Mouse (Mus musculus): ENCODE data around the gene Cdk2ap2. TPM values are rescaled to one million over a fixed set of nuclear protein-coding genes. Genes with fewer than 3 reads are reported as not detected.

The Cdk2ap2 gene
- total and polyA plus RNA-seq, 3 experiments = 25.4 to 60.2 (median 40.9) TPM

DNA sequence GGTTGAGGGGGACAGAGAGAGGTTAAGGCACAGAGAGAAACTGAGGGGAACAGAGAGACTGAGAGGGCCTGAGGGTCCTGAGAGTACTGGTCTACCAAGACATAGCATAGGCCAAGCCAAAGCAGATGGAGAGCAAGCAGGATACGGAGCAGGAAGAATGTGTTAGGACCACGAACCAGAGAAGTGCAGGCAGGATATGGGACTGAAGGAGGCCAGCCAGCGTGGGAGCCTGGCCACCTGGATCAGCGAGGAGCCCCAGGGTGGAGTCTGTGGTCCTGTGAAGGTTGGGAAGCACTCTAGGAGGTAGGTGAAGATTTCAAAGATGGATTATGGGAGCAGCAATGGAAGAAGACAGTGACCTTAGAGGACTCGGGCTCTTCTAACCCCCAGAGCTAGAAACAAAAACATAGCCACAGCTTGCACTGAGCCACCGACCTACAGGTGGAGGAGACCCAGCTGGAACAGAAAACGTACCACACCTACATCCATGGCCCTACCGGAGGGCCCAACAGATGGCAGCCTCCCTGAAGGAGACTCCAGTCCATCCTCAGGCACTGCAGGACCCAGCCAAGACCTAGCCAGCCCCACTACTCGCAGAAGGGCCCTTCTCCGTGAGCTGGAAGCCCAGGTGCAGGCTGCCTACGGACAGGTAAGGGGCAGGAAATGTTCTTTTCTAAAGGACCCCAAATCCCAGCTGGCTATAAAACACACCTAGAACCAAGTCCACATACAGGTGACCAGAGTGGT, 14.6 kb upstream of the Cdk2ap2 start:
- TF ChIP-seq POLR2AphosphoS5 (IDR thresholded peaks at IDR 0.05; ENCODE audit: insufficient replicate concordance, low read depth, low read length) = no peak
- TF ChIP-seq CTCF (IDR thresholded peaks at IDR 0.05; ENCODE audit: low read depth, low read length) = no peak
- no peak for TF ChIP-seq GATA2 (IDR thresholded peaks at IDR 0.05; ENCODE audit: borderline replicate concordance, low read depth, low read length)
- no peak for TF ChIP-seq GATA1 (IDR thresholded peaks at IDR 0.05; ENCODE audit: borderline replicate concordance, low read length)
- TF ChIP-seq TAL1 (conservative IDR thresholded peaks at IDR 0.05; ENCODE audit: low read depth, low read length) = no peak
- no peaks in the 10 kb centered on the region for H3K9me3 ChIP-seq (replicated peaks)
- H3K4me3 ChIP-seq (ENCODE audit: low read depth, low read length) = no peak overlapping the region
- ATAC-seq (ENCODE audit: extremely low read depth, insufficient number of reproducible peaks, low FRiP score, poor library complexity, severe bottlenecking) (no peak), DNase-seq (ENCODE audit: low spot score) (no peak)
- no peaks in the 10 kb centered on the region for H3K36me3 ChIP-seq (replicated peaks)
- H3K27me3 ChIP-seq (ENCODE audit: insufficient read depth, low read length) = peaks cover 75% of the 10 kb centered on the region
- H3K4me1 ChIP-seq (ENCODE audit: insufficient read depth, low read depth, low read length) = peaks cover 6% of the 10 kb centered on the region

GRCm38 (mm10) chr19:4083316-4083715, 13.7 kb upstream of the Cdk2ap2 start:
- Histone ChIP-seq H3K36me3 (replicated peaks) (no peaks in the 10 kb centered on the region), H3K4me3 (ENCODE audit: low read depth, low read length) (no peak overlapping the region), H3K9me3 (replicated peaks) (no peaks in the 10 kb centered on the region), H3K27me3 (ENCODE audit: insufficient read depth, low read length) (peaks cover 71% of the 10 kb centered on the region), H3K4me1 (ENCODE audit: insufficient read depth, low read depth, low read length) (peaks cover 6% of the 10 kb centered on the region)
- TF ChIP-seq GATA1 (IDR thresholded peaks at IDR 0.05; ENCODE audit: borderline replicate concordance, low read length) (no peak), POLR2AphosphoS5 (IDR thresholded peaks at IDR 0.05; ENCODE audit: insufficient replicate concordance, low read depth, low read length) (no peak), GATA2 (IDR thresholded peaks at IDR 0.05; ENCODE audit: borderline replicate concordance, low read depth, low read length) (no peak), TAL1 (conservative IDR thresholded peaks at IDR 0.05; ENCODE audit: low read depth, low read length) (no peak), CTCF (IDR thresholded peaks at IDR 0.05; ENCODE audit: low read depth, low read length) (no peak)
- DNase-seq (ENCODE audit: low spot score) (no peak), ATAC-seq (ENCODE audit: extremely low read depth, insufficient number of reproducible peaks, low FRiP score, poor library complexity, severe bottlenecking) (no peak)

DNA sequence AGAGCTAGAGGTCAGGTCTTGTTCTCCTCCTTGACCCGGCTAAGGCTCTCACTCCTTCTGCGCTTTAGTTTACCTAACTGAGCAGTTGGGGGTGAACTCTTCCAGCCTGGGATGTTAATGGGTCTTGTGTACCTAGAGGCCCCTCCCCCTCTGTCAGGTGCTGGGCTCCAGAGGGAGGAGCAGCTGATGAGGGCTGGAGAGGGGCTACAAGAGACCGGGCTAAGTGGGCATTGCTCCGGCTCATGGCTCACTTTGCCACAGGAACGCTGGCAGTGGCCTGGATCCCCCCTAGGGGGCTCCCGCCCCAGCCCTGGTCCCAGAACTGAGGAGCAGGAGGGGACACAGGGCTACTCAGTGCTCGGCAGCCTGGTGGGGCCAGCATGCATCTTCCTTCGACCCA, 13.2 kb upstream of the Cdk2ap2 start:
- no peak for DNase-seq (ENCODE audit: low spot score)
- no peaks in the 10 kb centered on the region for H3K9me3 ChIP-seq (replicated peaks)
- no peak overlapping the region for H3K4me3 ChIP-seq (ENCODE audit: low read depth, low read length)
- H3K27me3 ChIP-seq (ENCODE audit: insufficient read depth, low read length) = peaks cover 75% of the 10 kb centered on the region
- TF ChIP-seq POLR2AphosphoS5 (IDR thresholded peaks at IDR 0.05; ENCODE audit: insufficient replicate concordance, low read depth, low read length) (no peak), GATA1 (IDR thresholded peaks at IDR 0.05; ENCODE audit: borderline replicate concordance, low read length) (no peak), TAL1 (conservative IDR thresholded peaks at IDR 0.05; ENCODE audit: low read depth, low read length) (no peak)
- H3K36me3 ChIP-seq (replicated peaks) = no peaks in the 10 kb centered on the region
- no peak for ATAC-seq (ENCODE audit: extremely low read depth, insufficient number of reproducible peaks, low FRiP score, poor library complexity, severe bottlenecking)
- H3K4me1 ChIP-seq (ENCODE audit: insufficient read depth, low read depth, low read length) = peaks cover 6% of the 10 kb centered on the region

GRCm38 (mm10) chr19:4084984-4085383, 12.0 kb upstream of the Cdk2ap2 start:
- H3K36me3 ChIP-seq (replicated peaks) = no peaks in the 10 kb centered on the region
- peaks cover 77% of the 10 kb centered on the region for H3K27me3 ChIP-seq (ENCODE audit: insufficient read depth, low read length)
- DNase-seq (ENCODE audit: low spot score) = no peak
- no peak overlapping the region for H3K4me3 ChIP-seq (ENCODE audit: low read depth, low read length)
- peaks cover 6% of the 10 kb centered on the region for H3K4me1 ChIP-seq (ENCODE audit: insufficient read depth, low read depth, low read length)
- no peak for ATAC-seq (ENCODE audit: extremely low read depth, insufficient number of reproducible peaks, low FRiP score, poor library complexity, severe bottlenecking)
- TF ChIP-seq GATA1 (IDR thresholded peaks at IDR 0.05; ENCODE audit: borderline replicate concordance, low read length) (no peak), TAL1 (conservative IDR thresholded peaks at IDR 0.05; ENCODE audit: low read depth, low read length) (no peak), POLR2AphosphoS5 (IDR thresholded peaks at IDR 0.05; ENCODE audit: insufficient replicate concordance, low read depth, low read length) (no peak), CTCF (IDR thresholded peaks at IDR 0.05; ENCODE audit: low read depth, low read length) (no peak), GATA2 (IDR thresholded peaks at IDR 0.05; ENCODE audit: borderline replicate concordance, low read depth, low read length) (no peak)
- no peaks in the 10 kb centered on the region for H3K9me3 ChIP-seq (replicated peaks)

- Histone ChIP-seq H3K4me1 (ENCODE audit: insufficient read depth, low read depth, low read length) (no peaks in the 10 kb centered on the region; the same call in 1 of the 2 replicates), H3K9me3 (replicated peaks) (no peaks in the 10 kb centered on the region), H3K27me3 (ENCODE audit: insufficient read depth, low read length) (peaks cover 73% of the 10 kb centered on the region), H3K36me3 (replicated peaks) (no peaks in the 10 kb centered on the region), H3K4me3 (ENCODE audit: low read depth, low read length) (no peak overlapping the region)
- ATAC-seq (ENCODE audit: extremely low read depth, insufficient number of reproducible peaks, low FRiP score, poor library complexity, severe bottlenecking) (no peak), DNase-seq (ENCODE audit: low spot score) (no peak)
- TF ChIP-seq POLR2AphosphoS5 (IDR thresholded peaks at IDR 0.05; ENCODE audit: insufficient replicate concordance, low read depth, low read length) (no peak), TAL1 (conservative IDR thresholded peaks at IDR 0.05; ENCODE audit: low read depth, low read length) (no peak), GATA1 (IDR thresholded peaks at IDR 0.05; ENCODE audit: borderline replicate concordance, low read length) (no peak), CTCF (IDR thresholded peaks at IDR 0.05; ENCODE audit: low read depth, low read length) (no peak), GATA2 (IDR thresholded peaks at IDR 0.05; ENCODE audit: borderline replicate concordance, low read depth, low read length) (no peak)
Measured at GRCm38 (mm10) chr19:4086156-4086555, 10.8 kb upstream of the Cdk2ap2 start.

DNA sequence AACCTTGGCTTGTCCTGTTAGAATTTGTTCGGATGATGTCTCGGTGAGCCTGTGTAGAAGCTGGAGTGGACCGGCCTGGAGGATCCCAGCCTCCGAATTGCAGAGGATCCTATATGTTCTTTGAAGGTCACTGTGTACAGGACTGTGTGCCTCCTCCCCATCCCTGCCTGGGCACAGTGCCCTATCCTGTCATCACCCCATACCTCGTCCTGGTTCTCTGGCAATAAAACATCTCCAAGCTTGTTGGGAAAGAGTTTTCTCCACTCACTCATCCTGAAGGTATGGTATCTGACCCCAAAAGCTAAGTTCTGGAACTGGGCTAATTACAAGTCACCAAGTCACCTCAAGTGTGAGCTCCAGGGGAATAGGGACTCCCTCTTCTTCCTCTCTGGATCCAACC, 9.9 kb upstream of the Cdk2ap2 start:
- no peak for ATAC-seq (ENCODE audit: extremely low read depth, insufficient number of reproducible peaks, low FRiP score, poor library complexity, severe bottlenecking)
- H3K4me1 ChIP-seq (ENCODE audit: insufficient read depth, low read depth, low read length) = peaks cover 3% of the 10 kb centered on the region; the same call in 1 of the 2 replicates
- peaks cover 66% of the 10 kb centered on the region for H3K27me3 ChIP-seq (ENCODE audit: insufficient read depth, low read length)

More for the DNA sequence above, 9.9 kb upstream of the Cdk2ap2 start:
- Histone ChIP-seq H3K4me3 (ENCODE audit: low read depth, low read length) (no peak overlapping the region), H3K36me3 (replicated peaks) (no peaks in the 10 kb centered on the region), H3K9me3 (replicated peaks) (no peaks in the 10 kb centered on the region)
- no peak for DNase-seq (ENCODE audit: low spot score)
- TF ChIP-seq CTCF (IDR thresholded peaks at IDR 0.05; ENCODE audit: low read depth, low read length) (no peak), GATA1 (IDR thresholded peaks at IDR 0.05; ENCODE audit: borderline replicate concordance, low read length) (no peak), TAL1 (conservative IDR thresholded peaks at IDR 0.05; ENCODE audit: low read depth, low read length) (no peak), POLR2AphosphoS5 (IDR thresholded peaks at IDR 0.05; ENCODE audit: insufficient replicate concordance, low read depth, low read length) (no peak), GATA2 (IDR thresholded peaks at IDR 0.05; ENCODE audit: borderline replicate concordance, low read depth, low read length) (no peak)
